Mouse (Mus musculus) layer of hippocampus, adult 2 months (tissue): ENCODE results near the gene Tpk1. TPM values are rescaled to one million over a fixed set of nuclear protein-coding genes. Genes with fewer than 3 reads are reported as not detected.
"Not testable (repeated sequence)": the region's sequence is repeated elsewhere in the genome, so short reads cannot be mapped to it uniquely, and the experiment has no call there.

Experiments
- DNase-seq, 2 experiments: peaks; one replicate each; pipeline ENCODE4 v3.0.0; 2022; ENCODE audit warnings: low spot score in 2 of 2
- H3K27ac ChIP-seq: fragments of 200-600 bp; 2 replicates; pipeline ENCODE4 v1.8.1; 2022
- H3K4me3 ChIP-seq: fragments of 200-600 bp; 2 replicates; pipeline ENCODE4 v1.8.1; 2022; ENCODE audit warnings: mild to moderate bottlenecking
- CTCF ChIP-seq: fragments of 200-600 bp; conservative IDR thresholded peaks from 2 replicates; pipeline ENCODE4 v1.8.1; 2022; ENCODE audit warnings: antibody characterized with exemption, mild to moderate bottlenecking, moderate library complexity
- total RNA-seq, 2 experiments: library from RNA; stranded (reverse); gene quantifications; 2 replicates each; pipeline ENCODE4 v1.2.3; 2021

The Tpk1 gene
- total RNA-seq, 2 experiments from 2014 or later: 2.6 to 3.6 TPM

- no peak for DNase-seq
- TF ChIP-seq CTCF: no peak
- no peak overlapping the region for H3K4me3 ChIP-seq
- H3K27ac ChIP-seq: no peak overlapping the region
Measured at GRCm38 (mm10) chr6:43537252-43537870, 128.7 kb downstream of the Tpk1 start.

- Histone ChIP-seq H3K4me3 (no peak overlapping the region), H3K27ac (no peak overlapping the region)
- DNase-seq: no peak
- TF ChIP-seq CTCF: no peak
Measured at GRCm38 (mm10) chr6:43535459-43535858, 130.6 kb downstream of the Tpk1 start.

GRCm38 (mm10) chr6:43533323-43533722, 132.8 kb downstream of the Tpk1 start:
- Histone ChIP-seq H3K4me3 (no peak overlapping the region), H3K27ac (no peak overlapping the region)
- no peak for TF ChIP-seq CTCF
- peak; percentile 26 to 44 for DNase-seq

- Histone ChIP-seq H3K27ac (no peak overlapping the region), H3K4me3 (no peak overlapping the region)
- TF ChIP-seq CTCF: no peak
- DNase-seq: no peak
Measured at GRCm38 (mm10) chr6:43532822-43533221, 133.3 kb downstream of the Tpk1 start.

- no peak overlapping the region for H3K27ac ChIP-seq
- no peak for DNase-seq
- H3K4me3 ChIP-seq: no peak overlapping the region
- TF ChIP-seq CTCF: no peak
Measured at GRCm38 (mm10) chr6:43531996-43532395, 134.1 kb downstream of the Tpk1 start.

GRCm38 (mm10) chr6:43528996-43529395, 137.1 kb downstream of the Tpk1 start:
- Histone ChIP-seq H3K27ac (no peak overlapping the region), H3K4me3 (no peak overlapping the region)
- no peak for DNase-seq
- TF ChIP-seq CTCF: no peak

DNA sequence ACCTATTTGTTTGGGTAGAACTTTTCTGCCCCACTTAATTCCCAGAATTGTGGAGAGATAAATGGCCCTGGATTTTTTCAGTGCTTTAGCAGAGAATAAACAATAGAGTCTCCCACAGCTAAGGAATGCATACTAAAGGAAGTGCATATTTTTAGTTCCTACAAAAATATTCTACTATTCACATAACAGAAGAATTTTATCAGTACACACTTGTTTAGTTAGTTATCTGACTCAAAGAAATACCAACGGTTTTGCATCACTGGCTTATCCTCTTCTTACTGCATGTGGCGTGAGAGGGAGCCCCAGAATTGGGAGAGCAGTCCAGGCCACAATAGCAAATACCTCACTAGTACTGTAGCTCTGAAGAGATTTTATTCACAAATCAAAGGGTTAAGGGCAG, 141.1 kb downstream of the Tpk1 start:
- DNase-seq: no peak
- no peak for TF ChIP-seq CTCF
- Histone ChIP-seq H3K27ac (no peak overlapping the region), H3K4me3 (no peak overlapping the region)

DNA sequence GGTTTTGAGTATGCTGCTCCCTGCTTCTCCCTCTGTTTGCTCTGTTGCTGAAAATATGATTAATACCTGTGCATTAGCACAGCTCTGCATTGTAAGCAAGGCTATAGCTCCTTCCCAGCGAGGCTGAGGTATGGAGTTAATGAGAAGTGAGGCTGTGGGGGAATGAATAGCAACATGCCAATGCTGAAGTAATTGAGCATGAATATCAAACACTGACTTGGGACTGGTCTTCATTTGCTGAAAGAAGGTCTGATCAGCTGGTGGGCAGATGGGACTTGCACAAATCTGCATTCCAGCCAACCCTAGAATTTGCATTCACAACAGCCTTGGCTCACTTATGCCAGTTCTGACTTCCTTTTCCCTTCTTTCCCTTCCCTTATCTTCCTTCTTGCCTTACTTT, 144.0 kb downstream of the Tpk1 start:
- Histone ChIP-seq H3K27ac (no peak overlapping the region), H3K4me3 (no peak overlapping the region)
- DNase-seq: peak in 1 of 2 experiments; percentile 7
- TF ChIP-seq CTCF: no peak

GRCm38 (mm10) chr6:43520218-43520617, 145.9 kb downstream of the Tpk1 start:
- TF ChIP-seq CTCF: no peak
- Histone ChIP-seq H3K4me3 (no peak overlapping the region), H3K27ac (no peak overlapping the region)
- DNase-seq: no peak

DNA sequence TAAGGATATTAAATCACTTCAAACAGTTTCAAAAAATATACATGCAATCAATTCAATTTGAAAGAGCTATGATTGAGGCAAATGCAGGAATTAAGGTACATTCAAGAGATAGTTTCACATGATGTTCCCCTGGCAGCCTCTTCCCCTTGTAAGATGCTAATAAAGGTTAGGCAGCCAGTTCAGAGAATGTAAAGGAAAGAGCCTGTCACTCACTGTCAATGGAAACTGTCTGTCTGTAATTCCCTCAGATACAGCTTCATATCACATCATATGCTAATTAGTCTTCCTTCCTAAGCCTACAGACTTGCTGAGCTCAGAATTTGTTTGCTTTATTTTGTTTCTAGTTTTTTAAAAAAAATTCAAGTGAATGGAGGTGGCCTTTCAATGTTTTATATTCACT, 147.7 kb downstream of the Tpk1 start:
- Histone ChIP-seq H3K4me3 (no peak overlapping the region), H3K27ac (no peak overlapping the region)
- TF ChIP-seq CTCF: no peak
- DNase-seq: no peak

GRCm38 (mm10) chr6:43517316-43517655, 148.8 kb downstream of the Tpk1 start:
- TF ChIP-seq CTCF: no peak
- no peak overlapping the region for H3K27ac ChIP-seq
- DNase-seq: no peak
- H3K4me3 ChIP-seq: no peak overlapping the region

- Histone ChIP-seq H3K27ac (no peak overlapping the region), H3K4me3 (no peak overlapping the region)
- no peak for DNase-seq
- no peak for TF ChIP-seq CTCF
Measured at GRCm38 (mm10) chr6:43516593-43517315, 149.3 kb downstream of the Tpk1 start.

GRCm38 (mm10) chr6:43506686-43507385, 159.2 kb downstream of the Tpk1 start:
- H3K27ac ChIP-seq, DNase-seq: not testable (repeated sequence)

More at GRCm38 (mm10) chr6:43506686-43507385, 159.2 kb downstream of the Tpk1 start:
- H3K4me3 ChIP-seq: not testable (repeated sequence)
